Mouse (Mus musculus) cerebellum, adult (tissue): ENCODE data around the gene Slc6a5.
A peak's percentile ranks its signal among the peaks of the same experiment; 100 is the strongest.
"Not testable (repeated sequence)": the region's sequence is repeated elsewhere in the genome, so short reads cannot be mapped to it uniquely, and the experiment has no call there.

Experiments
- ATAC-seq: cut with Nextera tagmentation; 2 replicates; pipeline ENCODE4 v1.9.2; 2017; ENCODE audit warnings: mild to moderate bottlenecking, moderate library complexity, mixed read lengths; ENCODE audit not compliant: insufficient number of reproducible peaks, low FRiP score, low TSS enrichment

Gene Slc6a5

GRCm38 (mm10) chr7:49911947-49912262 lies 2.0 kb downstream of the Slc6a5 start:
- no peak for ATAC-seq

- ATAC-seq, result no peak
These were observed 3.2 kb downstream of the Slc6a5 start for GRCm38 (mm10) chr7:49913164-49913563.

GRCm38 (mm10) chr7:49913728-49914328 lies 3.9 kb downstream of the Slc6a5 start:
- no peak for ATAC-seq

- no peak for ATAC-seq
These were observed 5.0 kb downstream of the Slc6a5 start for GRCm38 (mm10) chr7:49914946-49915345.

- ATAC-seq, result no peak
These were observed 5.5 kb downstream of the Slc6a5 start for GRCm38 (mm10) chr7:49915471-49915870.

GRCm38 (mm10) chr7:49919494-49919893 lies 9.5 kb downstream of the Slc6a5 start:
- no peak for ATAC-seq

GRCm38 (mm10) chr7:49920751-49921150 lies 10.8 kb downstream of the Slc6a5 start:
- ATAC-seq, result no peak

- ATAC-seq, result peak; percentile 71
These were observed 13.0 kb downstream of the Slc6a5 start for GRCm38 (mm10) chr7:49922928-49923327.

GRCm38 (mm10) chr7:49923376-49923775 lies 13.4 kb downstream of the Slc6a5 start:
- ATAC-seq, result peak; percentile 87

GRCm38 (mm10) chr7:49928571-49928970 lies 18.6 kb downstream of the Slc6a5 start:
- ATAC-seq, result no peak

GRCm38 (mm10) chr7:49929999-49930398 lies 20.1 kb downstream of the Slc6a5 start:
- no peak for ATAC-seq

- not testable (repeated sequence) for ATAC-seq
These were observed 23.6 kb downstream of the Slc6a5 start for GRCm38 (mm10) chr7:49933386-49934115.

- no peak for ATAC-seq
These were observed 26.9 kb downstream of the Slc6a5 start for GRCm38 (mm10) chr7:49936821-49937220.

- no peak for ATAC-seq
These were observed 32.1 kb downstream of the Slc6a5 start for GRCm38 (mm10) chr7:49942023-49942422.

- ATAC-seq, result no peak
These were observed 32.5 kb downstream of the Slc6a5 start for GRCm38 (mm10) chr7:49942490-49942889.

- 0 out of 2 replicates have a peak, but pooled peaks have one; percentile 26 for ATAC-seq
These were observed 36.7 kb downstream of the Slc6a5 start for GRCm38 (mm10) chr7:49946691-49947090.

- ATAC-seq, result peak; percentile 49; the same call in 1 of the 2 replicates
These were observed 43.7 kb downstream of the Slc6a5 start for GRCm38 (mm10) chr7:49953546-49954181.

GRCm38 (mm10) chr7:49954834-49955233 lies 44.9 kb downstream of the Slc6a5 start:
- no peak for ATAC-seq

GRCm38 (mm10) chr7:49957142-49957541 lies 47.2 kb downstream of the Slc6a5 start:
- ATAC-seq, result no peak

- no peak for ATAC-seq
These were observed 53.8 kb downstream of the Slc6a5 start for GRCm38 (mm10) chr7:49963764-49964163.

GRCm38 (mm10) chr7:49969516-49969915 lies 59.6 kb downstream of the Slc6a5 start:
- no peak for ATAC-seq
